Mouse (Mus musculus): ENCODE results near the gene Eea1.
A peak's percentile ranks its signal among the peaks of the same experiment; 100 is the strongest.
"Not testable (repeated sequence)": the region's sequence is repeated elsewhere in the genome, so short reads cannot be mapped to it uniquely, and the experiment has no call there.

Gene Eea1

GRCm38 (mm10) chr10:96075403-96075802, 135.0 kb downstream of the Eea1 start:
- no peak for DNase-seq

- DNase-seq, result no peak
Observed at GRCm38 (mm10) chr10:96075880-96076279, 135.4 kb downstream of the Eea1 start.

- DNase-seq, result no peak
Observed at GRCm38 (mm10) chr10:96076461-96076860, 136.0 kb downstream of the Eea1 start.

- not testable (repeated sequence) for DNase-seq
Observed at GRCm38 (mm10) chr10:96077480-96078066, 137.1 kb downstream of the Eea1 start.

GRCm38 (mm10) chr10:96079823-96080222, 139.4 kb downstream of the Eea1 start:
- no peak for DNase-seq

- DNase-seq, result peak; percentile 18
Observed at GRCm38 (mm10) chr10:96080440-96081381, 140.3 kb downstream of the Eea1 start.

GRCm38 (mm10) chr10:96082203-96082602, 141.8 kb downstream of the Eea1 start:
- no peak for DNase-seq

- DNase-seq, result no peak
Observed at GRCm38 (mm10) chr10:96089744-96090143, 149.3 kb downstream of the Eea1 start.

- no peak for DNase-seq
Observed at GRCm38 (mm10) chr10:96090388-96090787, 149.9 kb downstream of the Eea1 start.

- no peak for DNase-seq
Observed at GRCm38 (mm10) chr10:96093890-96094531, 153.6 kb downstream of the Eea1 start.

- DNase-seq, result no peak
Observed at GRCm38 (mm10) chr10:96094559-96094958, 154.1 kb downstream of the Eea1 start.
